ENCODE assay signal across 8 mouse cellular contexts in genomic region chr11:44517561-44518280, GRCm38 (mm10). TPM values are rescaled to one million over a fixed set of nuclear protein-coding genes. Genes with fewer than 3 reads are reported as not detected.
DNase-seq lines count a peak whose midpoint lies in the region; TF ChIP-seq lines count a peak whose summit lies in the region.

No protein-coding gene starts in this region.

- peaks cover 6 to 34% of the 10 kb centered on the region in 2 experiments for H3K4me1 ChIP-seq in CH12.LX (ENCODE audit: control insufficient read depth in 1 of 2, insufficient read depth in 2 of 2)
- peaks cover 30% of the 10 kb centered on the region for H3K4me1 ChIP-seq in hindbrain, embryonic 10.5 days (replicated peaks)
- peaks cover 46% of the 10 kb centered on the region for H3K4me1 ChIP-seq in midbrain, embryonic 10.5 days

- peak; percentile 31; the same call in 1 of the 2 replicates for TF ChIP-seq EP300 in CH12.LX (IDR thresholded peaks at IDR 0.05; ENCODE audit: low read length)

- peaks cover 0 to 5% of the 10 kb centered on the region in 2 experiments for H3K36me3 ChIP-seq in CH12.LX (replicated peaks in 1 of 2; ENCODE audit: control insufficient read depth in 1 of 2, insufficient read depth in 1 of 2, low read length in 1 of 2)
- H3K36me3 ChIP-seq in hindbrain, embryonic 10.5 days: no peaks in the 10 kb centered on the region
- H3K36me3 ChIP-seq in midbrain, embryonic 10.5 days: no peaks in the 10 kb centered on the region

- TF ChIP-seq CTCF in CH12.LX (conservative IDR thresholded peaks at IDR 0.05 in 1 of 2, IDR thresholded peaks at IDR 0.05 in 1 of 2; ENCODE audit: low read depth in 2 of 2, low read length in 2 of 2): peak in 1 of 2 experiments; percentile 34; a peak in 2 of 4 replicates

- H3K79me2 ChIP-seq in CH12.LX (replicated peaks; ENCODE audit: control insufficient read depth, extremely low read depth, insufficient read depth, poor library complexity, severe bottlenecking): peaks cover 32% of the 10 kb centered on the region

- no peak overlapping the region for H3K27ac ChIP-seq in CH12.LX (ENCODE audit: insufficient read depth, low read depth)
- peak overlapping the region; percentile 100 for H3K27ac ChIP-seq in hindbrain, embryonic 10.5 days
- H3K27ac ChIP-seq in midbrain, embryonic 10.5 days (replicated peaks): peak overlapping the region; percentile 100

- intact Hi-C loops in heart, postnatal 36 days (cut with DNase I): no loop called here

- H3K4me3 ChIP-seq in CH12.LX (replicated peaks in 1 of 3; ENCODE audit: low read depth in 2 of 3, low read length in 2 of 3, poor library complexity in 1 of 3): peak overlapping the region; percentile 89 to 98 (median 92)
- H3K4me3 ChIP-seq in hindbrain, embryonic 10.5 days: peak overlapping the region; percentile 97
- H3K4me3 ChIP-seq in midbrain, embryonic 10.5 days: peak overlapping the region; percentile 98

- no peaks in the 10 kb centered on the region for H3K27me3 ChIP-seq in CH12.LX (replicated peaks)
- H3K27me3 ChIP-seq in hindbrain, embryonic 10.5 days (ENCODE audit: insufficient read depth, poor library complexity, severe bottlenecking): no peaks in the 10 kb centered on the region
- no peaks in the 10 kb centered on the region for H3K27me3 ChIP-seq in midbrain, embryonic 10.5 days (ENCODE audit: low read depth, poor library complexity, severe bottlenecking)

- 49% methylated on average over 6 of the region's 6 CpGs for WGBS in hindbrain, embryonic 10.5 days
- WGBS in midbrain, embryonic 10.5 days: 54% methylated on average over 6 of the region's 6 CpGs

- TF ChIP-seq POLR2A in CH12.LX (IDR thresholded peaks at IDR 0.05; ENCODE audit: low read depth, low read length): no peak

- in situ Hi-C loops in CH12.LX (cut with MboI; ENCODE audit: low pct_ligation_motif_present, low pct_unique_long_range_greater_than_20kb, low sequenced_read_pairs): no loop called here

- no peak; the same call in 1 of the 2 replicates for TF ChIP-seq RAD21 in CH12.LX (IDR thresholded peaks at IDR 0.05; ENCODE audit: low read depth, low read length)

- dilution Hi-C loops in CH12.LX (cut with MboI; ENCODE audit: extremely low pct_ligation_motif_present, extremely low pct_unique_long_range_greater_than_20kb, low sequenced_read_pairs): no loop called here

- H3K9ac ChIP-seq in CH12.LX (ENCODE audit: insufficient read depth, low read depth): peak overlapping the region; percentile 98

- H3K9me3 ChIP-seq in CH12.LX (replicated peaks; ENCODE audit: low read length): peaks cover 3% of the 10 kb centered on the region
- H3K9me3 ChIP-seq in hindbrain, embryonic 10.5 days: no peaks in the 10 kb centered on the region
- no peaks in the 10 kb centered on the region for H3K9me3 ChIP-seq in midbrain, embryonic 10.5 days (replicated peaks)

- DNase-seq in heart, adult 11 months: peak; percentile 44
- DNase-seq in heart, postnatal 36 days: no peak
- peak; percentile 39 for DNase-seq in CH12.LX (ENCODE audit: extremely low read depth)
- no peak for DNase-seq in hindbrain, embryonic 10.5 days (ENCODE audit: low spot score)
- no peak for DNase-seq in midbrain, embryonic 10.5 days (ENCODE audit: low spot score)
- no peak for DNase-seq in layer of hippocampus, postnatal 25 days (ENCODE audit: extremely low spot score in 1 of 2, low spot score in 1 of 2)
- no peak for DNase-seq in B cell, adult 2 months
- no peak for DNase-seq in testis, postnatal 14 days (ENCODE audit: low spot score)

- H3K4me2 ChIP-seq in CH12.LX (ENCODE audit: insufficient read depth, low read depth, poor library complexity, severe bottlenecking): peak overlapping the region; percentile 96; the same call in 1 of the 2 replicates

TF ChIP-seq in CH12.LX, 34 proteins besides CTCF, POLR2A, EP300 and RAD21:
- TF ChIP-seq CHD2 (IDR thresholded peaks at IDR 0.05; ENCODE audit: low read length) (peak; percentile 23; the same call in 1 of the 2 replicates), MEF2A (IDR thresholded peaks at IDR 0.05; ENCODE audit: borderline replicate concordance, low read depth, low read length) (0 out of 2 replicates have a peak, but pooled peaks have one; percentile 13), MXI1 (IDR thresholded peaks at IDR 0.05; ENCODE audit: low read depth, low read length) (no peak), SMC3 (IDR thresholded peaks at IDR 0.05; ENCODE audit: low read depth, low read length) (peak; percentile 25), KAT2A (IDR thresholded peaks at IDR 0.05; ENCODE audit: insufficient replicate concordance, low read length) (0 out of 2 replicates have a peak, but pooled peaks have one; percentile 27)

RNA-seq across cellular contexts. Expression of gene Rnf145, which starts 1.0 kb away (rescaled TPM):
- total RNA-seq in heart, postnatal 36 days (2021): 10 to 100 TPM; 16.5 to 18.5 TPM
- 38.4 and 44.5 TPM in 2 replicates for total RNA-seq in CH12.LX (2012; rRNA removed)
- 52.8 and 60.5 TPM in 2 replicates for total RNA-seq in CH12.LX (2014; rRNA removed)
- polyA plus RNA-seq in CH12.LX (2012; ENCODE audit: insufficient read length, low read depth): 44.3 and 46.3 TPM in 2 replicates
- 111 and 125 TPM in 2 replicates for polyA plus RNA-seq in hindbrain, embryonic 10.5 days (2016; fragmentation: Nextera tagmentation; extraction: Ambion mirVana)
- 108 and 120 TPM in 2 replicates for polyA plus RNA-seq in midbrain, embryonic 10.5 days (2016; fragmentation: Nextera tagmentation; extraction: Ambion mirVana)
- total RNA-seq in layer of hippocampus, postnatal 25 days (2021): 100 to 1,000 TPM in 1 of 2 experiments, 10 to 100 TPM in 1; 90.7 to 106 TPM

RNA-seq across cellular contexts. Expression of gene Ublcp1, which starts 47.4 kb away (rescaled TPM):
- 10 to 100 TPM; 43.0 to 43.1 TPM for total RNA-seq in heart, postnatal 36 days (2021)
- total RNA-seq in CH12.LX (2012; rRNA removed) (18.9 and 20.2 TPM in 2 replicates), CH12.LX (2014; rRNA removed) (34.1 and 45.6 TPM in 2 replicates)
- polyA plus RNA-seq in CH12.LX (2012; ENCODE audit: insufficient read length, low read depth): 24.9 and 26.7 TPM in 2 replicates
- 58.5 and 72.0 TPM in 2 replicates for polyA plus RNA-seq in hindbrain, embryonic 10.5 days (2016; fragmentation: Nextera tagmentation; extraction: Ambion mirVana)
- 72.3 and 74.4 TPM in 2 replicates for polyA plus RNA-seq in midbrain, embryonic 10.5 days (2016; fragmentation: Nextera tagmentation; extraction: Ambion mirVana)
- total RNA-seq in layer of hippocampus, postnatal 25 days (2021): 10 to 100 TPM; 43.0 to 43.6 TPM

Comparison
In these comparisons a context has a peak if more than half of its experiments do, and no peak if none do; other contexts are left out.
1. DNase-seq: peak in heart, adult 11 months (single experiment) and CH12.LX (single experiment); none in heart, postnatal 36 days (0 of 2), hindbrain, embryonic 10.5 days (single experiment), midbrain, embryonic 10.5 days (single experiment), layer of hippocampus, postnatal 25 days (0 of 2), B cell, adult 2 months (0 of 2) and testis, postnatal 14 days (single experiment).
2. Peak in every context shown above with its lines, with median percentiles within 50 percentile points of each other: H3K4me3 ChIP-seq.